Mouse (Mus musculus) heart, adult 2 months (tissue): ENCODE measurements around the gene Vezt.

Experiments used
- CTCF ChIP-seq: fragments of 200-600 bp; IDR thresholded peaks from 2 replicates; pipeline ENCODE4 v1.8.1; 2022; ENCODE audit warnings: antibody characterized with exemption, mild to moderate bottlenecking, moderate library complexity
- EP300 ChIP-seq: fragments of 200-500 bp; IDR thresholded peaks from 2 replicates; pipeline ENCODE4 v1.6.1; 2011; ENCODE audit warnings: low read depth, low read length, control low read depth; ENCODE audit not compliant: insufficient read depth
- POLR2A ChIP-seq: fragments of 200-500 bp; IDR thresholded peaks from 2 replicates; pipeline ENCODE4 v1.6.1; 2011; ENCODE audit warnings: mild to moderate bottlenecking, low read depth, low read length, control low read depth; ENCODE audit not compliant: insufficient read depth

GRCm38 (mm10) chr10:94017455-94017854 is 18.2 kb downstream of the Vezt start:
- TF ChIP-seq CTCF: no peak
- no peak for TF ChIP-seq EP300
- TF ChIP-seq POLR2A: no peak
